Mouse (Mus musculus) limb, embryonic 12.5 days (tissue): ENCODE measurements around the gene Gpr3. TPM values are rescaled to one million over a fixed set of nuclear protein-coding genes. Genes with fewer than 3 reads are reported as not detected.
A peak's percentile ranks its signal among the peaks of the same experiment; 100 is the strongest.

Source experiments
- ATAC-seq: fragments of 200-750 bp; cut with Nextera tagmentation; 2 replicates; pipeline ENCODE4 v1.8.0; 2017; ENCODE audit warnings: low read depth, moderate TSS enrichment; ENCODE audit not compliant: insufficient number of reproducible peaks, insufficient read depth, low FRiP score, low TSS enrichment
- H3K27ac ChIP-seq: fragments of 300-500 bp; sonication (generic); 2 replicates; pipeline ENCODE4 v1.5.1; 2016; ENCODE audit warnings: mild to moderate bottlenecking, moderate library complexity
- H3K27me3 ChIP-seq: fragments of 300-500 bp; sonication (generic); 2 replicates; pipeline ENCODE4 v1.6.1; 2016; ENCODE audit warnings: mild to moderate bottlenecking, moderate library complexity
- H3K36me3 ChIP-seq: fragments of 300-500 bp; sonication (generic); 2 replicates; pipeline ENCODE4 v1.6.1; 2016; ENCODE audit warnings: mild to moderate bottlenecking, moderate library complexity
- H3K4me1 ChIP-seq: fragments of 300-500 bp; sonication (generic); replicated peaks from 2 replicates; pipeline ENCODE4 v1.6.1; 2016
- H3K4me2 ChIP-seq: fragments of 300-500 bp; sonication (generic); 2 replicates; pipeline ENCODE4 v1.6.1; 2016; ENCODE audit warnings: mild to moderate bottlenecking, moderate library complexity
- H3K4me3 ChIP-seq: fragments of 300-500 bp; sonication (generic); replicated peaks from 2 replicates; pipeline ENCODE4 v1.5.1; 2016; ENCODE audit warnings: mild to moderate bottlenecking
- H3K9ac ChIP-seq: fragments of 300-500 bp; sonication (generic); replicated peaks from 2 replicates; pipeline ENCODE4 v1.6.1; 2016; ENCODE audit warnings: mild to moderate bottlenecking, moderate library complexity
- H3K9me3 ChIP-seq: fragments of 300-500 bp; sonication (generic); 2 replicates; pipeline ENCODE4 v1.6.1; 2016; ENCODE audit warnings: mild to moderate bottlenecking, moderate library complexity
- WGBS: fragments of 180-500 bp; shearing (Covaris S2); methylation state at CpG from one replicate; pipeline ENCODE4 v1.1.7; 2016; 5-methylcytosine and 5-hydroxymethylcytosine counted together
- polyA plus RNA-seq: library from polyadenylated mRNA; unstranded; fragments of >200 nt; fragmentation: Nextera tagmentation; extraction: Ambion mirVana; gene quantifications from 2 replicates; pipeline ENCODE4 v1.2.1, GENCODE M21; 2016

Gene Gpr3
- polyA plus RNA-seq, 1 experiment from 2014 or later: 0.24 TPM

GRCm38 (mm10) chr4:133198337-133199180, 13.8 kb downstream of the Gpr3 start:
- H3K9me3 ChIP-seq: no peaks in the 10 kb centered on the region
- peak overlapping the region; percentile 95 for H3K27ac ChIP-seq
- no peak for ATAC-seq
- peaks cover 35% of the 10 kb centered on the region for H3K36me3 ChIP-seq
- H3K27me3 ChIP-seq: no peaks in the 10 kb centered on the region
- no peak overlapping the region for H3K9ac ChIP-seq
- peak overlapping the region; percentile 39 for H3K4me2 ChIP-seq
- 0 out of 2 replicates have a peak overlapping the region, but pooled peaks have one; percentile 9 for H3K4me3 ChIP-seq
- 6% methylated on average over 19 of the region's 19 CpGs for WGBS
- peaks cover 61% of the 10 kb centered on the region for H3K4me1 ChIP-seq

- Histone ChIP-seq H3K27me3 (no peaks in the 10 kb centered on the region), H3K27ac (peak overlapping the region; percentile 95), H3K4me2 (peak overlapping the region; percentile 39), H3K9me3 (no peaks in the 10 kb centered on the region), H3K9ac (no peak overlapping the region), H3K4me3 (0 out of 2 replicates have a peak overlapping the region, but pooled peaks have one; percentile 0), H3K36me3 (peaks cover 42% of the 10 kb centered on the region), H3K4me1 (peaks cover 61% of the 10 kb centered on the region)
- peak; percentile 38 for ATAC-seq
- WGBS: 13% methylated on average over 13 of the region's 13 CpGs
These were observed 14.5 kb downstream of the Gpr3 start for GRCm38 (mm10) chr4:133197801-133198286.

- Histone ChIP-seq H3K36me3 (peaks cover 47% of the 10 kb centered on the region), H3K9me3 (no peaks in the 10 kb centered on the region), H3K27ac (peak overlapping the region; percentile 95), H3K9ac (no peak overlapping the region; the same call in 1 of the 2 replicates), H3K4me1 (peaks cover 61% of the 10 kb centered on the region), H3K27me3 (no peaks in the 10 kb centered on the region), H3K4me2 (peak overlapping the region; percentile 39), H3K4me3 (0 out of 2 replicates have a peak overlapping the region, but pooled peaks have one; percentile 0)
- peak; percentile 27; the same call in 1 of the 2 replicates for ATAC-seq
- 2% methylated on average over 5 of the region's 5 CpGs for WGBS
These were observed 15.0 kb downstream of the Gpr3 start for GRCm38 (mm10) chr4:133197355-133197754.

GRCm38 (mm10) chr4:133196852-133197251, 15.5 kb downstream of the Gpr3 start:
- Histone ChIP-seq H3K9ac (no peak overlapping the region; the same call in 1 of the 2 replicates), H3K4me2 (peak overlapping the region; percentile 39), H3K4me3 (0 out of 2 replicates have a peak overlapping the region, but pooled peaks have one; percentile 6), H3K4me1 (peaks cover 61% of the 10 kb centered on the region), H3K27me3 (no peaks in the 10 kb centered on the region), H3K36me3 (peaks cover 52% of the 10 kb centered on the region), H3K9me3 (no peaks in the 10 kb centered on the region), H3K27ac (peak overlapping the region; percentile 95)
- ATAC-seq: no peak
- WGBS: 9% methylated on average over 7 of the region's 7 CpGs

- H3K36me3 ChIP-seq: peaks cover 59% of the 10 kb centered on the region
- no peaks in the 10 kb centered on the region for H3K9me3 ChIP-seq
- H3K27me3 ChIP-seq: no peaks in the 10 kb centered on the region
- WGBS: 84% methylated on average over 2 of the region's 2 CpGs
- peaks cover 54% of the 10 kb centered on the region for H3K4me1 ChIP-seq
- H3K27ac ChIP-seq: peak overlapping the region; percentile 95
- H3K4me3 ChIP-seq: no peak overlapping the region
- ATAC-seq: no peak
- no peak overlapping the region for H3K9ac ChIP-seq
- H3K4me2 ChIP-seq: no peak overlapping the region
These were observed 16.2 kb downstream of the Gpr3 start for GRCm38 (mm10) chr4:133196136-133196535.

- peaks cover 43% of the 10 kb centered on the region for H3K4me1 ChIP-seq
- 80% methylated on average over 4 of the region's 4 CpGs for WGBS
These were observed 17.3 kb downstream of the Gpr3 start for GRCm38 (mm10) chr4:133195014-133195413.

GRCm38 (mm10) chr4:133194482-133194881, 17.9 kb downstream of the Gpr3 start:
- no peak overlapping the region for H3K9ac ChIP-seq
- 88% methylated on average over 10 of the region's 11 CpGs for whole genome bisulfite sequencing
- peaks cover 76% of the 10 kb centered on the region for H3K36me3 ChIP-seq
- ATAC-seq: no peak
- H3K4me1 ChIP-seq: peaks cover 39% of the 10 kb centered on the region
- no peaks in the 10 kb centered on the region for H3K27me3 ChIP-seq
- no peak overlapping the region for H3K4me2 ChIP-seq
- no peak overlapping the region for H3K4me3 ChIP-seq
- no peak overlapping the region for H3K27ac ChIP-seq
- no peaks in the 10 kb centered on the region for H3K9me3 ChIP-seq

More at GRCm38 (mm10) chr4:133195014-133195413, 17.3 kb downstream of the Gpr3 start:
- no peak overlapping the region for H3K4me3 ChIP-seq
- ATAC-seq: no peak
- no peak overlapping the region for H3K27ac ChIP-seq
- H3K9ac ChIP-seq: no peak overlapping the region
- no peak overlapping the region for H3K4me2 ChIP-seq
- no peaks in the 10 kb centered on the region for H3K27me3 ChIP-seq
- peaks cover 71% of the 10 kb centered on the region for H3K36me3 ChIP-seq
- no peaks in the 10 kb centered on the region for H3K9me3 ChIP-seq

- Histone ChIP-seq H3K36me3 (peaks cover 80% of the 10 kb centered on the region), H3K4me2 (no peak overlapping the region), H3K4me1 (peaks cover 26% of the 10 kb centered on the region), H3K9me3 (no peaks in the 10 kb centered on the region), H3K9ac (no peak overlapping the region), H3K27ac (no peak overlapping the region; the same call in 1 of the 2 replicates), H3K27me3 (no peaks in the 10 kb centered on the region), H3K4me3 (no peak overlapping the region)
- 54% methylated on average over 10 of the region's 10 CpGs for WGBS
- no peak for ATAC-seq
These were observed 22.9 kb downstream of the Gpr3 start for GRCm38 (mm10) chr4:133189396-133189795.

GRCm38 (mm10) chr4:133186856-133187255, 25.5 kb downstream of the Gpr3 start:
- no peak overlapping the region for H3K4me2 ChIP-seq
- H3K4me1 ChIP-seq: peaks cover 47% of the 10 kb centered on the region
- 89% methylated on average over 5 of the region's 5 CpGs for WGBS
- H3K36me3 ChIP-seq: peaks cover 61% of the 10 kb centered on the region
- no peak overlapping the region for H3K4me3 ChIP-seq
- ATAC-seq: no peak
- no peaks in the 10 kb centered on the region for H3K9me3 ChIP-seq
- H3K27me3 ChIP-seq: no peaks in the 10 kb centered on the region
- no peak overlapping the region for H3K27ac ChIP-seq
- H3K9ac ChIP-seq: no peak overlapping the region

- Histone ChIP-seq H3K9ac (no peak overlapping the region), H3K27me3 (no peaks in the 10 kb centered on the region), H3K4me1 (peaks cover 47% of the 10 kb centered on the region), H3K27ac (peak overlapping the region; percentile 94), H3K36me3 (peaks cover 61% of the 10 kb centered on the region), H3K4me3 (peak overlapping the region; percentile 15; the same call in 1 of the 2 replicates), H3K9me3 (no peaks in the 10 kb centered on the region), H3K4me2 (peak overlapping the region; percentile 49)
- peak; percentile 34; the same call in 1 of the 2 replicates for ATAC-seq
- 30% methylated on average over 8 of the region's 8 CpGs for WGBS
These were observed 26.4 kb downstream of the Gpr3 start for GRCm38 (mm10) chr4:133185893-133186292.

- Histone ChIP-seq H3K4me3 (peak overlapping the region; percentile 15), H3K9me3 (no peaks in the 10 kb centered on the region), H3K4me1 (peaks cover 47% of the 10 kb centered on the region), H3K27me3 (no peaks in the 10 kb centered on the region), H3K36me3 (peaks cover 61% of the 10 kb centered on the region), H3K27ac (peak overlapping the region; percentile 94), H3K4me2 (peak overlapping the region; percentile 49), H3K9ac (peak overlapping the region; percentile 42; the same call in 1 of the 2 replicates)
- 14% methylated on average over 15 of the region's 15 CpGs for WGBS
- peak; percentile 55; the same call in 1 of the 2 replicates for ATAC-seq
These were observed 27.3 kb downstream of the Gpr3 start for GRCm38 (mm10) chr4:133184898-133185665.
